ENCODE assay signal across 8 mouse cellular contexts in the genomic region with DNA sequence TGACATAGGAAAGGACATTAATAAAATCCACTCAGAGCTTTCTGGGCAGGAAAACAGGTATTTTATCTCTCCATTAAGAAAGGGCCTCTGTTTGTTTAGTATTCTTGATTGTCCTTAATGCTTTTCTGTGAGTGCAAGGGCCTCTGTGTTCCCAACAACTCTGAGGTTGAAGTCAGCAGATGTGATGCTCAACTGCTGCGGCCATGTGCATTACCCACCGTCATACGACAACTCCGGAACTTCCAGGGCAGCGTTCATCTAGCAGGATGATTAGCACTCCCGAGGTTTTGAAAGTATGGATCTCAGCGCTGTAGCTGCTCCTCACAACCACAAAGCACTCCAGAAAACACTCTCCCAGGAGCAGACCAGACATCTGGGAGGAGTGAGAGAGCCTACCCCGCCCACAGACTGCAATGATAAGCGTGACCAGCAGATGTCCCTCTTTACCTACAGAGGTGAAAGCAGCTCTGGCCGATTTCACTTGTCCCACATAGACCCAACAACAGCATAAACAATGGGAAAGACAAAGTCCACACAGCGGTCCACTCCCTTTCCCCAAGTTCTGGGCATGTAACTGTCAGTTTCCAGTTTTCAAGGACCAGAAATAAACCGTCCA.
DNase-seq lines count a peak whose midpoint lies in the region; ATAC-seq lines count a peak whose summit lies in the region.

No protein-coding gene starts in this region.

- H3K4me2 ChIP-seq in hindbrain, embryonic 15.5 days: peak overlapping the region; percentile 42

- no peaks in the 10 kb centered on the region for H3K36me3 ChIP-seq in hindbrain, embryonic 15.5 days

- peak; percentile 94 for ATAC-seq in hindbrain, embryonic 15.5 days (ENCODE audit: low FRiP score, low read depth)

- no peaks in the 10 kb centered on the region for H3K9me3 ChIP-seq in hindbrain, embryonic 15.5 days

- peak overlapping the region; percentile 7; the same call in 1 of the 2 replicates for H3K4me3 ChIP-seq in hindbrain, embryonic 15.5 days

- WGBS in hindbrain, embryonic 15.5 days: 17% methylated on average over 12 of the region's 12 CpGs

- 0 out of 2 replicates have a peak, but pooled peaks cover 2% of the 10 kb centered on the region for H3K4me1 ChIP-seq in hindbrain, embryonic 15.5 days (replicated peaks)

- H3K9ac ChIP-seq in hindbrain, embryonic 15.5 days: 0 out of 2 replicates have a peak overlapping the region, but pooled peaks have one; percentile 19

- no peak overlapping the region for H3K27ac ChIP-seq in hindbrain, embryonic 15.5 days (replicated peaks)

- DNase-seq in R1 (ENCODE audit: low read depth, low spot score): peak; percentile 79
- peak; percentile 71 to 85 for DNase-seq in cerebellum, postnatal 25 days
- DNase-seq in frontal cortex, postnatal 36 days (ENCODE audit: low spot score in 2 of 2): peak; percentile 87 to 94
- peak; percentile 69 to 81 for DNase-seq in layer of hippocampus, postnatal 36 days
- peak; percentile 79 for DNase-seq in lung, postnatal 25 days (ENCODE audit: low spot score)
- peak; percentile 88 for DNase-seq in retina, postnatal 1 day
- DNase-seq in thymus, postnatal 4 days: peak; percentile 86

- H3K27me3 ChIP-seq in hindbrain, embryonic 15.5 days: no peaks in the 10 kb centered on the region
